Mouse (Mus musculus) CH12.LX (cell line): ENCODE results near the gene Tmem184a.

Experiments
- CTCF ChIP-seq, 2 experiments: IDR thresholded peaks in 1 of 2; conservative IDR thresholded peaks in 1 of 2; 2 replicates each; pipeline ENCODE4 v1.5.1; 2011 to 2012; ENCODE audit warnings: low read depth in 2 of 2, low read length in 2 of 2, improper control_type of control experiment in 1 of 2, inconsistent platforms in 1 of 2, mild to moderate bottlenecking in 1 of 2, moderate library complexity in 1 of 2
- E2F4 ChIP-seq: IDR thresholded peaks from 2 replicates; pipeline ENCODE4 v1.6.1; 2011; ENCODE audit warnings: low read depth, low read length, improper control_type of control experiment; ENCODE audit not compliant: insufficient replicate concordance
- EP300 ChIP-seq: IDR thresholded peaks from 2 replicates; pipeline ENCODE4 v1.6.1; 2011; ENCODE audit warnings: low read length, improper control_type of control experiment
- ETS1 ChIP-seq: conservative IDR thresholded peaks from 2 replicates; pipeline ENCODE4 v1.6.1; 2012; ENCODE audit warnings: low read depth, mild to moderate bottlenecking, inconsistent platforms, low read length, improper control_type of control experiment, moderate library complexity
- JUND ChIP-seq: conservative IDR thresholded peaks from 2 replicates; pipeline ENCODE4 v1.6.1; 2011; ENCODE audit warnings: low read depth, low read length, improper control_type of control experiment
- MAZ ChIP-seq: IDR thresholded peaks from 2 replicates; pipeline ENCODE4 v1.6.1; 2012; ENCODE audit warnings: low read depth, mild to moderate bottlenecking, inconsistent platforms, low read length, improper control_type of control experiment, moderate library complexity
- MEF2A ChIP-seq: IDR thresholded peaks from 2 replicates; pipeline ENCODE4 v1.6.1; 2014; ENCODE audit warnings: low read depth, mild to moderate bottlenecking, inconsistent platforms, low read length, improper control_type of control experiment, borderline replicate concordance
- MXI1 ChIP-seq: IDR thresholded peaks from 2 replicates; pipeline ENCODE4 v1.6.1; 2011; ENCODE audit warnings: mild to moderate bottlenecking, low read depth, low read length, improper control_type of control experiment
- NELFE ChIP-seq: IDR thresholded peaks from 2 replicates; pipeline ENCODE4 v1.6.1; 2011; ENCODE audit warnings: low read depth, low read length, improper control_type of control experiment
- POLR2A ChIP-seq: IDR thresholded peaks from 2 replicates; pipeline ENCODE4 v1.6.1; 2011; ENCODE audit warnings: low read depth, mild to moderate bottlenecking, improper control_type of control experiment, low read length
- USF1 ChIP-seq: IDR thresholded peaks from 2 replicates; pipeline ENCODE4 v1.6.1; 2014; ENCODE audit warnings: low read depth, mild to moderate bottlenecking, inconsistent platforms, low read length, improper control_type of control experiment
- ZC3H11A ChIP-seq: IDR thresholded peaks from 2 replicates; pipeline ENCODE4 v1.6.1; 2012; ENCODE audit warnings: low read depth, mild to moderate bottlenecking, inconsistent platforms, low read length, improper control_type of control experiment
- ZMIZ1 ChIP-seq: IDR thresholded peaks from 2 replicates; pipeline ENCODE4 v1.6.1; 2012; ENCODE audit warnings: low read depth, mild to moderate bottlenecking, inconsistent platforms, low read length, improper control_type of control experiment

DNA sequence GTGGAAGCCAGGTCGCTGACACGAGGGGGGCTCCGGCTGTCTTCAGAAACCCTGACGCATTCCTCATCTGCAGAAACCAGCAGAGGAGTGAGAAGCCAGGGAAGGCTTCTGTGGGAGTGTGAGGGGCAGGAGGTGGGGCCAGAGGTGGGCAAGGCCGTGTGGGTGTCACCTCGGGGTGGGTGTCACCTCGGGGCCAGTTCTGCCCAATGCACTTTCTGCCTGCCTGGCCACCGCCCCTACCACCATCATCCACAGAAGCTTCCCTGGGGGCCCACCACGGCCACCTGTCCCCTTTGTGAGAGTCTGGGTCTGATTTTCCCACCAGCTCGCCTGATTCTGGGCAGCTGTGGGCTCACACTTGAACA, 6.6 kb downstream of the Tmem184a start:
- no peak for TF ChIP-seq CTCF (conservative IDR thresholded peaks at IDR 0.05 in 1 of 2, IDR thresholded peaks at IDR 0.05 in 1 of 2; ENCODE audit: low read depth in 2 of 2, low read length in 2 of 2)
- TF ChIP-seq USF1, result no peak
- TF ChIP-seq ETS1, result no peak
- TF ChIP-seq MEF2A, result no peak
- no peak for TF ChIP-seq POLR2A
- TF ChIP-seq EP300, result no peak
- TF ChIP-seq MXI1, result no peak
- no peak for TF ChIP-seq ZMIZ1
- no peak for TF ChIP-seq ZC3H11A
- TF ChIP-seq JUND, result no peak
- no peak for TF ChIP-seq E2F4
- TF ChIP-seq NELFE, result no peak
- no peak for TF ChIP-seq MAZ
